Mouse (Mus musculus): ENCODE results near the gene Bcl2l13.
"Not testable (repeated sequence)": the region's sequence is repeated elsewhere in the genome, so short reads cannot be mapped to it uniquely, and the experiment has no call there.

Gene Bcl2l13

GRCm38 (mm10) chr6:120830866-120831608, 5.0 kb upstream of the Bcl2l13 start:
- no peak for DNase-seq (ENCODE audit: low spot score)

GRCm38 (mm10) chr6:120832097-120832496, 3.9 kb upstream of the Bcl2l13 start:
- no peak for DNase-seq (ENCODE audit: low spot score)

GRCm38 (mm10) chr6:120834766-120835321, 1.2 kb upstream of the Bcl2l13 start:
- DNase-seq (ENCODE audit: low spot score) = no peak

GRCm38 (mm10) chr6:120836389-120837151, 558 bp downstream of the Bcl2l13 start:
- DNase-seq (ENCODE audit: low spot score) = peak; percentile 23

GRCm38 (mm10) chr6:120837152-120837530, 1.1 kb downstream of the Bcl2l13 start:
- DNase-seq (ENCODE audit: low spot score) = no peak

GRCm38 (mm10) chr6:120840258-120840657, 4.2 kb downstream of the Bcl2l13 start:
- no peak for DNase-seq (ENCODE audit: low spot score)

- no peak for DNase-seq (ENCODE audit: low spot score)
These were observed 5.7 kb downstream of the Bcl2l13 start for GRCm38 (mm10) chr6:120841754-120842153.

GRCm38 (mm10) chr6:120850720-120851119, 14.7 kb downstream of the Bcl2l13 start:
- not testable (repeated sequence) for DNase-seq (ENCODE audit: low spot score)

- DNase-seq (ENCODE audit: low spot score) = no peak
These were observed 18.4 kb downstream of the Bcl2l13 start for GRCm38 (mm10) chr6:120854413-120854812.

- no peak for DNase-seq (ENCODE audit: low spot score)
These were observed 22.3 kb downstream of the Bcl2l13 start for GRCm38 (mm10) chr6:120858217-120858711.

GRCm38 (mm10) chr6:120860079-120860478, 24.1 kb downstream of the Bcl2l13 start:
- no peak for DNase-seq (ENCODE audit: low spot score)

GRCm38 (mm10) chr6:120866051-120866814, 30.2 kb downstream of the Bcl2l13 start:
- no peak for DNase-seq (ENCODE audit: low spot score)

GRCm38 (mm10) chr6:120868824-120869223, 32.8 kb downstream of the Bcl2l13 start:
- no peak for DNase-seq (ENCODE audit: low spot score)

GRCm38 (mm10) chr6:120871286-120871685, 35.3 kb downstream of the Bcl2l13 start:
- DNase-seq (ENCODE audit: low spot score) = no peak

- no peak for DNase-seq (ENCODE audit: low spot score)
These were observed 37.9 kb downstream of the Bcl2l13 start for GRCm38 (mm10) chr6:120873874-120874273.

- DNase-seq (ENCODE audit: low spot score) = no peak
These were observed 43.0 kb downstream of the Bcl2l13 start for GRCm38 (mm10) chr6:120879046-120879445.

- no peak for DNase-seq (ENCODE audit: low spot score)
These were observed 48.4 kb downstream of the Bcl2l13 start for GRCm38 (mm10) chr6:120884436-120884835.

GRCm38 (mm10) chr6:120886696-120887095, 50.7 kb downstream of the Bcl2l13 start:
- no peak for DNase-seq (ENCODE audit: low spot score)

- no peak for DNase-seq (ENCODE audit: low spot score)
These were observed 58.1 kb downstream of the Bcl2l13 start for GRCm38 (mm10) chr6:120894089-120894488.

- DNase-seq (ENCODE audit: low spot score) = no peak
These were observed 58.5 kb downstream of the Bcl2l13 start for GRCm38 (mm10) chr6:120894524-120894923.

- DNase-seq (ENCODE audit: low spot score) = peak; percentile 71
These were observed 62.3 kb downstream of the Bcl2l13 start for GRCm38 (mm10) chr6:120898188-120898833.
